Mouse (Mus musculus) cortical plate, adult 2 months (tissue): Measurements from ENCODE around the gene Gm21969. TPM values are rescaled to one million over a fixed set of nuclear protein-coding genes. Genes with fewer than 3 reads are reported as not detected.

Experiments
- H3K27ac ChIP-seq: fragments of 200-500 bp; 2 replicates; pipeline ENCODE4 v1.5.1; 2012; ENCODE audit warnings: low read length, control low read depth, inconsistent platforms; ENCODE audit not compliant: insufficient read depth
- H3K4me1 ChIP-seq: fragments of 200-500 bp; 2 replicates; pipeline ENCODE4 v1.6.1; 2011; ENCODE audit warnings: low read length; ENCODE audit not compliant: control insufficient read depth, insufficient read depth
- H3K4me3 ChIP-seq: fragments of 200-500 bp; 2 replicates; pipeline ENCODE4 v1.5.1; 2011; ENCODE audit warnings: mild to moderate bottlenecking, low read length, control low read depth; ENCODE audit not compliant: insufficient read depth
- CTCF ChIP-seq: fragments of 200-500 bp; IDR thresholded peaks from 2 replicates; pipeline ENCODE4 v1.5.1; 2011; ENCODE audit warnings: mild to moderate bottlenecking, control low read depth, low read length; ENCODE audit not compliant: insufficient read depth; ENCODE audit errors: extremely low read depth
- POLR2A ChIP-seq: fragments of 200-500 bp; IDR thresholded peaks from 2 replicates; pipeline ENCODE4 v1.6.1; 2011; ENCODE audit warnings: mild to moderate bottlenecking, low read length, control low read depth; ENCODE audit not compliant: insufficient read depth; ENCODE audit errors: extremely low read depth
- polyA plus RNA-seq: library from polyadenylated mRNA; depleted of rRNA; stranded (reverse); fragments of >200 nt; gene quantifications from 2 replicates; pipeline ENCODE4 v1.2.3, GENCODE M21; 2012; rRNA removed

Gene Gm21969
- polyA plus RNA-seq, 1 experiment, result not detected

- Histone ChIP-seq H3K4me1 (no peaks in the 10 kb centered on the region), H3K4me3 (no peak overlapping the region), H3K27ac (no peak overlapping the region)
- TF ChIP-seq POLR2A (no peak), CTCF (no peak)
Observed at GRCm38 (mm10) chr4:139705986-139706385, 103.0 kb downstream of the Gm21969 start.

- H3K27ac ChIP-seq, result no peak overlapping the region
- no peak overlapping the region for H3K4me3 ChIP-seq
- no peaks in the 10 kb centered on the region for H3K4me1 ChIP-seq
- TF ChIP-seq CTCF (no peak), POLR2A (no peak)
Observed at GRCm38 (mm10) chr4:139710467-139711334, 107.7 kb downstream of the Gm21969 start.

Other genes with a start within 250 kb of the Gm21969 start
- gene Iffo2, start 72.6 kb upstream of the Gm21969 start, polyA plus RNA-seq, result 9.4 and 10.4 TPM in 2 replicates
- gene Aldh4a1, start 19.7 kb downstream of the Gm21969 start, polyA plus RNA-seq, result 20.6 and 22.8 TPM in 2 replicates
- not detected in 2 replicates for gene Tas1r2, start 50.4 kb downstream of the Gm21969 start, polyA plus RNA-seq
- not detected in 2 replicates for gene Pax7, start 230.3 kb downstream of the Gm21969 start, polyA plus RNA-seq